Mouse (Mus musculus) spleen, adult 2 months (tissue): ENCODE measurements around the gene Ssu72.

Source experiments
- CTCF ChIP-seq: fragments of 200-500 bp; IDR thresholded peaks from 2 replicates; pipeline ENCODE4 v1.5.1; 2011; ENCODE audit warnings: mild to moderate bottlenecking, inconsistent platforms; ENCODE audit not compliant: insufficient read depth, insufficient read length, insufficient replicate concordance; ENCODE audit errors: extremely low read depth
- POLR2A ChIP-seq: fragments of 200-500 bp; IDR thresholded peaks from 2 replicates; pipeline ENCODE4 v1.6.1; 2011; ENCODE audit warnings: low read depth, low read length, inconsistent platforms

- TF ChIP-seq POLR2A (peak; percentile 1; the same call in 1 of the 2 replicates), CTCF (no peak)
Measured at GRCm38 (mm10) chr4:155774280-155774754, 69.7 kb downstream of the Ssu72 start, which contains the start of gene Vwa1.
